Mouse (Mus musculus) liver, embryonic 14.5 days (tissue): Measurements from ENCODE around the gene Padi4. TPM values are rescaled to one million over a fixed set of nuclear protein-coding genes. Genes with fewer than 3 reads are reported as not detected.

Experiments used
- ATAC-seq: fragments of 200-750 bp; cut with Nextera tagmentation; 2 replicates; pipeline ENCODE4 v1.8.0; 2017; ENCODE audit warnings: moderate number of reproducible peaks, mild to moderate bottlenecking, moderate library complexity; ENCODE audit not compliant: insufficient read depth
- DNase-seq, 3 experiments: peaks; one replicate each; pipeline ENCODE4 v3.0.0-alpha.2; 2012 to 2013; ENCODE audit warnings: low read depth in 3 of 3, low spot score in 3 of 3
- H3K27ac ChIP-seq: fragments of 300-500 bp; sonication (generic); 2 replicates; pipeline ENCODE4 v1.5.1; 2014; ENCODE audit warnings: moderate library complexity, mild to moderate bottlenecking, control low read depth, inconsistent platforms
- H3K27me3 ChIP-seq: fragments of 300-500 bp; sonication (generic); 2 replicates; pipeline ENCODE4 v1.6.1; 2014; ENCODE audit warnings: mild to moderate bottlenecking, low read length, moderate library complexity; ENCODE audit not compliant: control insufficient read depth, insufficient read depth
- H3K36me3 ChIP-seq: fragments of 300-500 bp; sonication (generic); replicated peaks from 2 replicates; pipeline ENCODE4 v1.6.1; 2014; ENCODE audit warnings: low read depth; ENCODE audit not compliant: control insufficient read depth, insufficient read depth
- H3K4me1 ChIP-seq, 2 experiments: fragments of 200-500 bp in 1 of 2; fragments of 300-500 bp in 1 of 2; sonication (generic) in 1 of 2; replicated peaks; 2 replicates each; pipeline ENCODE4 v1.6.1; 2012 to 2014; ENCODE audit warnings: antibody characterized with exemption in 1 of 2, inconsistent platforms in 1 of 2, low read length in 1 of 2; ENCODE audit not compliant: control insufficient read depth in 2 of 2, insufficient read depth in 2 of 2
- H3K4me2 ChIP-seq: fragments of 300-500 bp; sonication (generic); 2 replicates; pipeline ENCODE4 v1.6.1; 2014; ENCODE audit warnings: low read depth, mild to moderate bottlenecking, control low read depth, moderate library complexity
- H3K4me3 ChIP-seq, 2 experiments: fragments of 200-500 bp in 1 of 2; fragments of 300-500 bp in 1 of 2; sonication (generic) in 1 of 2; 2 replicates each; pipeline ENCODE4 v1.5.1; 2012 to 2014; ENCODE audit warnings: low read depth in 2 of 2, low read length in 2 of 2, mild to moderate bottlenecking in 2 of 2, control low read depth in 1 of 2, inconsistent platforms in 1 of 2, moderate library complexity in 1 of 2; ENCODE audit not compliant: insufficient read depth in 1 of 2
- H3K9ac ChIP-seq: fragments of 300-500 bp; sonication (generic); replicated peaks from 2 replicates; pipeline ENCODE4 v1.6.1; 2014; ENCODE audit warnings: mild to moderate bottlenecking, control low read depth, moderate library complexity
- H3K9me3 ChIP-seq: fragments of 300-500 bp; sonication (generic); 2 replicates; pipeline ENCODE4 v1.6.1; 2016; ENCODE audit warnings: low read length, mixed read lengths; ENCODE audit not compliant: control insufficient read depth
- CTCF ChIP-seq: IDR thresholded peaks from 2 replicates; pipeline ENCODE4 v1.5.1; 2016; ENCODE audit warnings: antibody characterized with exemption, low read depth, control low read depth
- EP300 ChIP-seq: IDR thresholded peaks from 2 replicates; pipeline ENCODE4 v1.6.1; 2016; ENCODE audit warnings: antibody characterized with exemption, low read depth
- WGBS: fragments of 180-500 bp; shearing (Covaris S2); extraction: QIAGEN DNeasy Blood & Tissue Kit; methylation state at CpG from one replicate; pipeline ENCODE4 v1.1.7; 2014; ENCODE audit not compliant: insufficient replicate concordance; 5-methylcytosine and 5-hydroxymethylcytosine counted together
- polyA plus RNA-seq, 2 experiments: library from polyadenylated mRNA; depleted of rRNA in 1 of 2; stranded (reverse) in 1 of 2; unstranded in 1 of 2; fragments of >200 nt; fragmentation: Nextera tagmentation in 1 of 2; extraction: Ambion mirVana in 1 of 2; gene quantifications; 2 replicates each; pipeline versions ENCODE4 v1.2.1 to v1.2.3; 2012 to 2014

The Padi4 gene
- polyA plus RNA-seq, 2 experiments: 0.34 to 0.58 TPM

DNA sequence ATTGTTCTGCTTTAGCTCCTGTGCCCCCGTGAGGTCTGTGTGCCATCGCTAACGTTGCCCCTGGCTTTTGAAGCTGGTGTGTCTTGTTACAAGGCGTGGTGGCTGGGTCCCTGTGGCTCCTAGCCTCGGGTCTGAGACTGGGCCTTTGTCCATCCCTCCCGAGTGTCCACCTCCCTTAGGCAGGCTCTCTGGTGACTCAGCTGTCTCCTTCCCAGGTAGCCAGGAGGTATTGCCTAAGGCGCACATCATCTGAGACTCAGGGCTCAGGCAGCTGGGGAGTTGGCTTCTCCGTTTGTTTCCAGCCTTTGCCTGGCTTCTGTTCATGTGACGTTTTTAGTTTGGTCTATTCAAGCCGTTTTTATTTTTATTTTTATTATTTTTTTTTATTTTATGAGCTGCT lies 63.3 kb downstream of the Padi4 start:
- H3K4me3 ChIP-seq: no peak overlapping the region
- ATAC-seq: no peak
- H3K27ac ChIP-seq: no peak overlapping the region
- TF ChIP-seq CTCF (no peak), EP300 (no peak)
- H3K4me2 ChIP-seq: no peak overlapping the region
- peaks cover 92% of the 10 kb centered on the region for H3K36me3 ChIP-seq
- H3K9ac ChIP-seq: no peak overlapping the region
- H3K4me1 ChIP-seq: peaks cover 3 to 4% of the 10 kb centered on the region in 2 experiments; a peak in 2 of 4 replicates
- no peak for DNase-seq
- H3K9me3 ChIP-seq: no peaks in the 10 kb centered on the region
- 80% methylated on average over 10 of the region's 10 CpGs for WGBS
- no peaks in the 10 kb centered on the region for H3K27me3 ChIP-seq

DNA sequence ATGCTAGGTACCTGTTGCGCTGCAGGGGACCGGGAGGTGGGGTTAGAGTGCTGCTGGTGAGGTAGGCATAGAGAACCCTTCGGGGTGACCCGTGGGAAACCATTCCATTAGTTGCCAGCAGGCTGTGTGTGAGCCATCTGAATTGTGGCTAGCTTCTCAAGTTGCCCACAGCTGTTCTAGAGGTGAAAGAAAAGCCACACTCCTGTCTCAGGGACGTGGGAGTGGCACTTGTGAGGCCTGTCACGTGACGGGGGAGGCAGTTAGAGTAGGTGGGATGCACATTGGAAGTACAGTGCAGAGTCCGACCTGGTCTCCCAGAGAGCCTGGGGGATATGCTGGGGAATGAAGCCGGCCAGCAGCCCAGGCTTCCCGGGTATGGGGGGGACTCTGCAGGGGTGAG lies 64.4 kb downstream of the Padi4 start:
- Histone ChIP-seq H3K27ac (no peak overlapping the region), H3K27me3 (no peaks in the 10 kb centered on the region), H3K4me2 (no peak overlapping the region), H3K9me3 (no peaks in the 10 kb centered on the region), H3K4me3 (no peak overlapping the region), H3K9ac (no peak overlapping the region), H3K4me1 (peaks cover 3 to 4% of the 10 kb centered on the region in 2 experiments; a peak in 3 of 4 replicates), H3K36me3 (peaks cover 87% of the 10 kb centered on the region)
- DNase-seq (no peak), ATAC-seq (no peak)
- TF ChIP-seq EP300: no peak
- no peak for TF ChIP-seq CTCF
- WGBS: 86% methylated on average over 10 of the region's 10 CpGs

DNA sequence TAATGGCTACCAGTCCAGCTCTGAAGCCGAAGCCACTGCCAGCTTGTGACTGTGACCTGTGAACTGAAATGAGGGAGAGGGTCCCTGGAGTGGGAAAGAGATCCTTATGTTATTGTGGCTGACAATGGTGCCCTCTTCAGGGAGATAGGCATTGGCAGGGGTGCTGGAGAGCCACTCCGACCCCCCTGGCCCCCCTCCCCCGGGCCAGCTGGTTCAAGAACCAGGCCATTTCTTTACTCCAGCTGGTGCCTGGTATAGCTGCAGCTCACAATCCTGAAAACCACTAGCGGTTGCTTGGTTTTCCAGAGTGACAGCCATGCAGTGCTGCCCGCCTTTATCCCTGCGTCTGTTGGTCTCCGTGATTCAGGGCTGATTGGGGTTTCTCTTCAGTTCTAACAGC lies 64.9 kb downstream of the Padi4 start:
- Histone ChIP-seq H3K27me3 (no peaks in the 10 kb centered on the region), H3K36me3 (peaks cover 83% of the 10 kb centered on the region), H3K9ac (no peak overlapping the region), H3K4me2 (no peak overlapping the region), H3K27ac (no peak overlapping the region), H3K9me3 (no peaks in the 10 kb centered on the region), H3K4me3 (no peak overlapping the region), H3K4me1 (peaks cover 4 to 5% of the 10 kb centered on the region in 2 experiments; a peak in 3 of 4 replicates)
- 87% methylated on average over 7 of the region's 7 CpGs for WGBS
- ATAC-seq: no peak
- TF ChIP-seq CTCF (no peak), EP300 (no peak)
- no peak for DNase-seq

DNA sequence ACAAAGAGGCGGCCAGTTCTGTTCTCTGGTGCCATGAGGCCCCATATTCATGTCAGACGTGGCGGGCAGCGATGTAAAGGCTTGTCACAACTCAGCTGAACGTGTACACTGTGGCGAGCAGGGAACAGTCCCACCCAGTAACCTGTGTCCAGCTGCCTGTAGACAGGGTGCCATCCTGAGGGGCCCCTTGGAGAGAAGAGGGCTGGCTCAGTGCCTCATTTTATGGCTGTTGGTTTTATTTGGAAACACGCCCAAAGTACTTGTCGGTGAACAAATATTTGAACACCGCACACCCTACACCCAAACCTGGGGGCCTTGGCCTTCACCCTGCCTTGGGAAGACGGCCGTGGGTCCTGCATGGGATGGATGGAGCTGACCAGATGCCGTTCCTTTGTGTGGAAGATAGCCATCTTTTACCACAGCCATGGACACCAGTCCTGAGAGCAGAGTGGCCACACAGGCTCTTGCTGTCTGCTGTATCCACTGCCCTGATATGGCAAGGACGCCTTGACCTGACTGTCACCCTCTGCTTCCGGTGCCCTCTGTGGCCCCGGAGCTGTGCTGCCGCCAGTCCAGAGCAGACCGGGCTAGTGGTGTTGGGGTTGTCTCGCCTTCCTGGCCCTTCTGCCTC lies 65.6 kb downstream of the Padi4 start:
- peaks cover 11 to 12% of the 10 kb centered on the region in 2 experiments for H3K4me1 ChIP-seq
- no peak overlapping the region for H3K4me2 ChIP-seq

DNA sequence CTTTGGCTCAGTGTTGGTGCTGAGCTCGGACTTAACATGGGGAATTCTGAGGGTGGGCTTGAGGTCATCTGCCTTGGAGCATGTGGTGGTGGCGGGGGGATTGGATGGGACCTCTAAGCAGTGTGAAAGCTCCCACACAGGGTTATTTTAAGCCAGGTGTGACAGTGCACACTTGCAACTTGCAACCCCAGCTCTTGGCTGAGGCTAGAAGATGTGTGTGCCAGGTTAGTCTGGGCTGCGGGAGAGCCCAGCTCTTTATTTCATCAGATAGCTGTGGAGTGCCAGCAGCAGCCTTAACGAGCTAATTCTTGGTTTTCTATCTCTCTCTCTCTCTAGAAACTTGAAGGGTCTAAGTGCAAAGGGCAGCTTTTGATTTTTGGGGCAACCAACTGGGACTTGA lies 66.4 kb downstream of the Padi4 start:
- Histone ChIP-seq H3K27ac (no peak overlapping the region), H3K27me3 (no peaks in the 10 kb centered on the region), H3K4me2 (no peak overlapping the region), H3K4me3 (no peak overlapping the region), H3K36me3 (peaks cover 68% of the 10 kb centered on the region), H3K9ac (no peak overlapping the region), H3K9me3 (no peaks in the 10 kb centered on the region), H3K4me1 (peaks cover 11 to 14% of the 10 kb centered on the region in 2 experiments)
- no peak for ATAC-seq
- TF ChIP-seq EP300: no peak
- TF ChIP-seq CTCF: no peak
- no peak for DNase-seq
- 66% methylated on average over 4 of the region's 4 CpGs for WGBS

More for the DNA sequence above, 65.6 kb downstream of the Padi4 start:
- WGBS: 80% methylated on average over 18 of the region's 18 CpGs
- no peak overlapping the region for H3K4me3 ChIP-seq
- DNase-seq: no peak
- no peak overlapping the region for H3K9ac ChIP-seq
- no peaks in the 10 kb centered on the region for H3K27me3 ChIP-seq
- peaks cover 76% of the 10 kb centered on the region for H3K36me3 ChIP-seq
- no peaks in the 10 kb centered on the region for H3K9me3 ChIP-seq
- TF ChIP-seq EP300 (no peak), CTCF (no peak)
- H3K27ac ChIP-seq: no peak overlapping the region
- no peak for ATAC-seq
